In genomic region chr3:37174711-37175572, GRCm38 (mm10) we compare ENCODE assay signal across 30 mouse cellular contexts. TPM values are rescaled to one million over a fixed set of nuclear protein-coding genes. Genes with fewer than 3 reads are reported as not detected.
DNase-seq lines count a peak whose midpoint lies in the region; ATAC-seq lines count a peak whose summit lies in the region.
"Had no signal": no experiment of that assay in that cellular context is flagged by ENCODE, and none has a peak within 500 bp of the region (broad histone marks: within the 10 kb centered on the region; RNA-seq: fewer than 3 reads in every experiment).

No protein-coding gene starts in this region.

- no peak overlapping the region for H3K4me3 ChIP-seq in heart, embryonic 11.5 days (ENCODE audit: low read depth, low read length)
- H3K4me3 ChIP-seq in intestine, embryonic 16.5 days (ENCODE audit: low read length), result no peak overlapping the region
- H3K4me3 ChIP-seq: embryonic facial prominence, embryonic 15.5 days; forebrain, embryonic 12.5 days; heart, adult 2 months; heart, embryonic 12.5 days; hindbrain, embryonic 12.5 days had no signal

- H3K4me1 ChIP-seq in heart, embryonic 11.5 days (ENCODE audit: control insufficient read depth, insufficient read depth, low read length), result no peaks in the 10 kb centered on the region
- H3K4me1 ChIP-seq in intestine, embryonic 16.5 days (ENCODE audit: control insufficient read depth, insufficient read depth, low read length), result no peaks in the 10 kb centered on the region
- H3K4me1 ChIP-seq: embryonic facial prominence, embryonic 15.5 days; forebrain, embryonic 12.5 days; heart, embryonic 12.5 days; hindbrain, embryonic 12.5 days had no signal

- no peak overlapping the region for H3K4me2 ChIP-seq in heart, embryonic 11.5 days
- no peak overlapping the region for H3K4me2 ChIP-seq in intestine, embryonic 16.5 days (ENCODE audit: low read depth, low read length)
- H3K4me2 ChIP-seq: embryonic facial prominence, embryonic 15.5 days; forebrain, embryonic 12.5 days; heart, embryonic 12.5 days; hindbrain, embryonic 12.5 days had no signal

- no peaks in the 10 kb centered on the region for H3K9me3 ChIP-seq in heart, embryonic 11.5 days (replicated peaks; ENCODE audit: control insufficient read depth, low read length)
- H3K9me3 ChIP-seq in intestine, embryonic 16.5 days (ENCODE audit: control insufficient read depth, low read length), result no peaks in the 10 kb centered on the region
- H3K9me3 ChIP-seq: embryonic facial prominence, embryonic 15.5 days; forebrain, embryonic 12.5 days; hindbrain, embryonic 12.5 days had no signal

- no peak overlapping the region for H3K9ac ChIP-seq in heart, embryonic 11.5 days (ENCODE audit: low read depth, low read length)
- H3K9ac ChIP-seq in intestine, embryonic 16.5 days (ENCODE audit: low read depth, low read length), result no peak overlapping the region
- H3K9ac ChIP-seq: embryonic facial prominence, embryonic 15.5 days; forebrain, embryonic 12.5 days; heart, embryonic 12.5 days; hindbrain, embryonic 12.5 days had no signal

- no peak overlapping the region for H3K27ac ChIP-seq in heart, embryonic 11.5 days (ENCODE audit: low read depth, low read length)
- no peak overlapping the region for H3K27ac ChIP-seq in intestine, embryonic 16.5 days (ENCODE audit: low read length)
- H3K27ac ChIP-seq: embryonic facial prominence, embryonic 15.5 days; forebrain, embryonic 12.5 days; heart, adult 2 months; hindbrain, embryonic 12.5 days had no signal

- H3K27me3 ChIP-seq in heart, embryonic 11.5 days (ENCODE audit: control insufficient read depth, insufficient read depth, low read length), result no peaks in the 10 kb centered on the region
- no peaks in the 10 kb centered on the region for H3K27me3 ChIP-seq in intestine, embryonic 16.5 days (replicated peaks; ENCODE audit: control insufficient read depth, insufficient read depth, low read length)
- H3K27me3 ChIP-seq: embryonic facial prominence, embryonic 15.5 days; forebrain, embryonic 12.5 days; heart, embryonic 12.5 days; hindbrain, embryonic 12.5 days had no signal

- ATAC-seq in heart, embryonic 11.5 days (replicated peaks; ENCODE audit: insufficient number of reproducible peaks, low FRiP score, low TSS enrichment), result no peak
- ATAC-seq in common myeloid progenitor, adult 5-6 weeks (replicated peaks; ENCODE audit: low read depth, poor library complexity, severe bottlenecking), result 0 out of 2 replicates have a peak, but pooled peaks have one; percentile 33
- no peak for ATAC-seq in intestine, embryonic 16.5 days
- ATAC-seq: forebrain, embryonic 16.5 days; hindbrain, embryonic 16.5 days; inflammation-experienced regulatory T-cells, adult 6 months; Patski had no signal

- H3K36me3 ChIP-seq in heart, embryonic 11.5 days (ENCODE audit: control insufficient read depth, insufficient read depth, low read length), result no peaks in the 10 kb centered on the region
- H3K36me3 ChIP-seq in intestine, embryonic 16.5 days (ENCODE audit: control insufficient read depth, insufficient read depth, low read length), result no peaks in the 10 kb centered on the region
- H3K36me3 ChIP-seq: embryonic facial prominence, embryonic 15.5 days; forebrain, embryonic 12.5 days; heart, embryonic 12.5 days; hindbrain, embryonic 12.5 days had no signal

- 65% methylated on average over 10 of the region's 10 CpGs for WGBS in heart, embryonic 11.5 days (ENCODE audit: insufficient replicate concordance)
- WGBS in intestine, embryonic 16.5 days, result 69% methylated on average over 10 of the region's 10 CpGs

- DNase-seq in heart, adult 11 months, result peak; percentile 5
- peak; percentile 53 for DNase-seq in CD4-positive helper T cell, adult 2 months (ENCODE audit: low read depth, low spot score)
- DNase-seq in lung, postnatal 14 days, result peak; percentile 37
- DNase-seq in spleen, postnatal 36 days (ENCODE audit: low spot score in 2 of 2), result no peak
- no peak for DNase-seq in thymus, postnatal 0 days (ENCODE audit: low spot score)
- DNase-seq: adrenal gland, adult 8-10 months; B cell, adult 2 months; cerebellum, adult 18-20 months; cerebellum, postnatal 10 days; embryo, embryonic 11 days; gastrocnemius, postnatal 10 days; heart, adult 2 months had no signal

RNA-seq across cellular contexts. Expression of gene Il2, which starts 49.2 kb away (rescaled TPM):
- polyA plus RNA-seq in heart, embryonic 11.5 days (2014; fragmentation: Nextera tagmentation; extraction: Ambion mirVana), result 0.29 and 0.34 TPM in 2 replicates
- not detected in 2 replicates for total RNA-seq in common myeloid progenitor, adult 5-6 weeks (2017)
- 0.28 and 0.29 TPM in 2 replicates for polyA plus RNA-seq in intestine, embryonic 16.5 days (2015; fragmentation: Nextera tagmentation; extraction: Ambion mirVana)
- polyA plus RNA-seq in thymus, postnatal 0 days (2015; fragmentation: Nextera tagmentation; extraction: Ambion mirVana), result 0.69 and 0.87 TPM in 2 replicates
- total RNA-seq: adrenal gland, adult 8-10 months; adrenal gland, postnatal 4 days; gastrocnemius, postnatal 10 days; gastrocnemius, postnatal 4 days; heart, adult 2 months; heart, postnatal 25 days; MEL had no signal
- polyA plus RNA-seq: heart, adult 2 months had no signal

RNA-seq across cellular contexts. Expression of gene Il21, which starts 57.5 kb away (rescaled TPM):
- polyA plus RNA-seq in heart, embryonic 11.5 days (2014; fragmentation: Nextera tagmentation; extraction: Ambion mirVana), result not detected in 2 replicates
- total RNA-seq in common myeloid progenitor, adult 5-6 weeks (2017), result not detected in 2 replicates
- not detected in 2 replicates for polyA plus RNA-seq in intestine, embryonic 16.5 days (2015; fragmentation: Nextera tagmentation; extraction: Ambion mirVana)
- polyA plus RNA-seq in thymus, postnatal 0 days (2015; fragmentation: Nextera tagmentation; extraction: Ambion mirVana), result 0.22 and 0.26 TPM in 2 replicates
- total RNA-seq: adrenal gland, postnatal 4 days; gastrocnemius, postnatal 10 days; gastrocnemius, postnatal 4 days; heart, adult 2 months; heart, postnatal 25 days; MEL had no signal
- polyA plus RNA-seq: embryonic facial prominence, embryonic 11.5 days; embryonic facial prominence, embryonic 15.5 days; forebrain, embryonic 12.5 days; forebrain, embryonic 16.5 days; frontal cortex, adult 2 months; heart, adult 2 months; heart, embryonic 12.5 days; heart, embryonic 16.5 days; hindbrain, embryonic 12.5 days; hindbrain, embryonic 16.5 days; Patski had no signal

Comparison
In these comparisons a context has a peak if more than half of its experiments do, and no peak if none do; other contexts are left out.
1. DNase-seq: peak in heart, adult 11 months (single experiment), CD4-positive helper T cell, adult 2 months (single experiment) and lung, postnatal 14 days (single experiment); none in spleen, postnatal 36 days (0 of 2) and thymus, postnatal 0 days (single experiment).